Mouse (Mus musculus) CH12.LX (cell line): ENCODE results near the gene Grk6. TPM values are rescaled to one million over a fixed set of nuclear protein-coding genes. Genes with fewer than 3 reads are reported as not detected.

ENCODE experiments used
- DNase-seq: peaks from one replicate; pipeline ENCODE4 v3.0.0-alpha.2; 2013; ENCODE audit errors: extremely low read depth
- H3K27ac ChIP-seq: 2 replicates; pipeline ENCODE4 v1.5.1; 2012; ENCODE audit warnings: low read depth, mild to moderate bottlenecking, control low read depth, moderate library complexity; ENCODE audit not compliant: insufficient read depth
- H3K27me3 ChIP-seq: replicated peaks from 2 replicates; pipeline ENCODE3; 2012; ENCODE audit warnings: inconsistent platforms
- H3K36me3 ChIP-seq, 2 experiments: replicated peaks in 1 of 2; 2 replicates each; pipeline versions ENCODE3 to v1.6.1; 2012; ENCODE audit warnings: inconsistent platforms in 1 of 2, low read length in 1 of 2, mild to moderate bottlenecking in 1 of 2, mixed read lengths in 1 of 2, moderate library complexity in 1 of 2; ENCODE audit not compliant: control insufficient read depth in 1 of 2, insufficient read depth in 1 of 2
- H3K4me1 ChIP-seq, 2 experiments: 2 replicates each; pipeline ENCODE4 v1.6.1; 2012; ENCODE audit warnings: inconsistent platforms in 1 of 2, moderate library complexity in 1 of 2; ENCODE audit not compliant: insufficient read depth in 2 of 2, control insufficient read depth in 1 of 2
- H3K4me2 ChIP-seq: 2 replicates; pipeline ENCODE4 v1.6.1; 2012; ENCODE audit warnings: low read depth, mild to moderate bottlenecking, control low read depth; ENCODE audit not compliant: poor library complexity, insufficient read depth, severe bottlenecking
- H3K4me3 ChIP-seq, 3 experiments: fragments of 150-350 bp in 1 of 3; sonication (generic) in 1 of 3; replicated peaks in 1 of 3; 2 replicates each; pipeline versions ENCODE3 to v1.5.1; 2011 to 2012; ENCODE audit warnings: low read depth in 2 of 3, low read length in 2 of 3, mild to moderate bottlenecking in 2 of 3, moderate library complexity in 2 of 3, control low read depth in 1 of 3, improper control_type of control experiment in 1 of 3, inconsistent platforms in 1 of 3, mixed read lengths in 1 of 3; ENCODE audit not compliant: poor library complexity in 1 of 3
- H3K79me2 ChIP-seq: replicated peaks from 2 replicates; pipeline ENCODE4 v1.6.1; 2012; ENCODE audit warnings: mild to moderate bottlenecking, moderate library complexity; ENCODE audit not compliant: control insufficient read depth, poor library complexity, insufficient read depth, severe bottlenecking; ENCODE audit errors: extremely low read depth
- H3K9ac ChIP-seq: 2 replicates; pipeline ENCODE4 v1.6.1; 2012; ENCODE audit warnings: low read depth, mild to moderate bottlenecking, control low read depth, moderate library complexity; ENCODE audit not compliant: insufficient read depth
- H3K9me3 ChIP-seq: replicated peaks from 2 replicates; pipeline ENCODE3; 2012; ENCODE audit warnings: low read length, inconsistent platforms, mixed read lengths
- BHLHE40 ChIP-seq: IDR thresholded peaks from 2 replicates; pipeline ENCODE4 v1.6.1; 2011; ENCODE audit warnings: mild to moderate bottlenecking, low read depth, low read length, improper control_type of control experiment
- CHD1 ChIP-seq: IDR thresholded peaks from 2 replicates; pipeline ENCODE4 v1.6.1; 2012; ENCODE audit warnings: low read depth, low read length, improper control_type of control experiment, inconsistent platforms
- CHD2 ChIP-seq: IDR thresholded peaks from 2 replicates; pipeline ENCODE4 v1.6.1; 2011; ENCODE audit warnings: low read length, improper control_type of control experiment
- CTCF ChIP-seq, 2 experiments: IDR thresholded peaks in 1 of 2; conservative IDR thresholded peaks in 1 of 2; 2 replicates each; pipeline ENCODE4 v1.5.1; 2011 to 2012; ENCODE audit warnings: low read depth in 2 of 2, low read length in 2 of 2, improper control_type of control experiment in 1 of 2, inconsistent platforms in 1 of 2, mild to moderate bottlenecking in 1 of 2, moderate library complexity in 1 of 2
- ELF1 ChIP-seq: IDR thresholded peaks from 2 replicates; pipeline ENCODE4 v1.6.1; 2014; ENCODE audit warnings: low read depth, mild to moderate bottlenecking, inconsistent platforms, low read length, improper control_type of control experiment
- EP300 ChIP-seq: IDR thresholded peaks from 2 replicates; pipeline ENCODE4 v1.6.1; 2011; ENCODE audit warnings: low read length, improper control_type of control experiment
- ETS1 ChIP-seq: conservative IDR thresholded peaks from 2 replicates; pipeline ENCODE4 v1.6.1; 2012; ENCODE audit warnings: low read depth, mild to moderate bottlenecking, inconsistent platforms, low read length, improper control_type of control experiment, moderate library complexity
- GABPA ChIP-seq: IDR thresholded peaks from 2 replicates; pipeline ENCODE4 v1.6.1; 2012; ENCODE audit warnings: low read depth, low read length, improper control_type of control experiment, inconsistent platforms; ENCODE audit not compliant: insufficient replicate concordance
- HCFC1 ChIP-seq: IDR thresholded peaks from 2 replicates; pipeline ENCODE4 v1.6.1; 2012; ENCODE audit warnings: low read depth, mild to moderate bottlenecking, inconsistent platforms, low read length, improper control_type of control experiment
- JUN ChIP-seq: IDR thresholded peaks from 2 replicates; pipeline ENCODE4 v1.6.1; 2011; ENCODE audit warnings: low read depth, mild to moderate bottlenecking, low read length, improper control_type of control experiment, moderate library complexity; ENCODE audit not compliant: insufficient read depth
- JUND ChIP-seq: conservative IDR thresholded peaks from 2 replicates; pipeline ENCODE4 v1.6.1; 2011; ENCODE audit warnings: low read depth, low read length, improper control_type of control experiment
- KAT2A ChIP-seq: IDR thresholded peaks from 2 replicates; pipeline ENCODE4 v1.6.1; 2012; ENCODE audit warnings: low read length, improper control_type of control experiment, inconsistent platforms; ENCODE audit not compliant: insufficient replicate concordance
- MAFK ChIP-seq: IDR thresholded peaks from 2 replicates; pipeline ENCODE4 v1.6.1; 2011; ENCODE audit warnings: low read length, improper control_type of control experiment; ENCODE audit not compliant: insufficient replicate concordance
- MAX ChIP-seq: IDR thresholded peaks from 2 replicates; pipeline ENCODE4 v1.6.1; 2011; ENCODE audit warnings: low read length, improper control_type of control experiment
- MYC ChIP-seq: IDR thresholded peaks from 2 replicates; pipeline ENCODE4 v1.6.1; 2011; ENCODE audit warnings: low read depth, mild to moderate bottlenecking, improper control_type of control experiment, low read length
- NELFE ChIP-seq: IDR thresholded peaks from 2 replicates; pipeline ENCODE4 v1.6.1; 2011; ENCODE audit warnings: low read depth, low read length, improper control_type of control experiment
- NRF1 ChIP-seq: IDR thresholded peaks from 2 replicates; pipeline ENCODE4 v1.6.1; 2014; ENCODE audit warnings: low read depth, mild to moderate bottlenecking, inconsistent platforms, low read length, improper control_type of control experiment, moderate library complexity
- POLR2A ChIP-seq: IDR thresholded peaks from 2 replicates; pipeline ENCODE4 v1.6.1; 2011; ENCODE audit warnings: low read depth, mild to moderate bottlenecking, improper control_type of control experiment, low read length
- POLR2AphosphoS2 ChIP-seq: IDR thresholded peaks from 2 replicates; pipeline ENCODE4 v1.6.1; 2011; ENCODE audit warnings: low read depth, low read length, improper control_type of control experiment
- RCOR1 ChIP-seq: conservative IDR thresholded peaks from 2 replicates; pipeline ENCODE4 v1.6.1; 2012; ENCODE audit warnings: low read depth, mild to moderate bottlenecking, inconsistent platforms, low read length, improper control_type of control experiment
- SIN3A ChIP-seq: IDR thresholded peaks from 2 replicates; pipeline ENCODE4 v1.6.1; 2012; ENCODE audit warnings: low read length, improper control_type of control experiment, inconsistent platforms
- SMC3 ChIP-seq: IDR thresholded peaks from 2 replicates; pipeline ENCODE4 v1.6.1; 2011; ENCODE audit warnings: low read depth, low read length, improper control_type of control experiment
- TBP ChIP-seq: conservative IDR thresholded peaks from 2 replicates; pipeline ENCODE4 v1.6.1; 2011; ENCODE audit warnings: low read depth, low read length, improper control_type of control experiment
- TCF12 ChIP-seq: IDR thresholded peaks from 2 replicates; pipeline ENCODE4 v1.6.1; 2014; ENCODE audit warnings: low read depth, mild to moderate bottlenecking, inconsistent platforms, low read length, improper control_type of control experiment
- UBTF ChIP-seq: IDR thresholded peaks from 2 replicates; pipeline ENCODE4 v1.6.1; 2012; ENCODE audit warnings: low read depth, mild to moderate bottlenecking, inconsistent platforms, low read length, improper control_type of control experiment, moderate library complexity
- ZC3H11A ChIP-seq: IDR thresholded peaks from 2 replicates; pipeline ENCODE4 v1.6.1; 2012; ENCODE audit warnings: low read depth, mild to moderate bottlenecking, inconsistent platforms, low read length, improper control_type of control experiment
- ZMIZ1 ChIP-seq: IDR thresholded peaks from 2 replicates; pipeline ENCODE4 v1.6.1; 2012; ENCODE audit warnings: low read depth, mild to moderate bottlenecking, inconsistent platforms, low read length, improper control_type of control experiment
- ZNF384 ChIP-seq: IDR thresholded peaks from 2 replicates; pipeline ENCODE4 v1.6.1; 2012; ENCODE audit warnings: low read depth, low read length, improper control_type of control experiment, inconsistent platforms
- dilution Hi-C: fragments of 300-500 bp; cut with MboI; formaldehyde crosslinking; loops from 2 replicates; pipeline ENCODE4 v1.14.3; 2020; ENCODE audit warnings: low sequenced_read_pairs; ENCODE audit not compliant: extremely low pct_unique_long_range_greater_than_20kb, extremely low pct_ligation_motif_present
- in situ Hi-C: fragments of 300-500 bp; cut with MboI; formaldehyde crosslinking; loops from 3 replicates; pipeline ENCODE4 v1.14.3; 2019; ENCODE audit warnings: low sequenced_read_pairs, low pct_ligation_motif_present, low pct_unique_long_range_greater_than_20kb, mixed read lengths
- polyA plus RNA-seq: library from polyadenylated mRNA; unstranded; fragments of >175 nt; gene quantifications from 2 replicates; pipeline ENCODE4 v1.2.1, GENCODE M21; 2012; ENCODE audit warnings: low read depth; ENCODE audit not compliant: insufficient read length
- total RNA-seq, 2 experiments: library from RNA; depleted of rRNA; stranded (reverse); fragments of 300-350 nt in 1 of 2; fragments of >200 nt in 1 of 2; gene quantifications; 2 replicates each; pipeline ENCODE4 v1.2.3; 2012 to 2014

Gene Grk6
- total and polyA plus RNA-seq, 3 experiments: 59.0 to 71.0 (median 60.1) TPM

- Histone ChIP-seq H3K27me3 (peaks cover 78% of the 10 kb centered on the region), H3K4me1 (peaks cover 8 to 30% of the 10 kb centered on the region in 2 experiments; a peak in 3 of 4 replicates)
- dilution Hi-C loops: no loop called here
Observed at GRCm38 (mm10) chr13:55476256-55476655, 31.4 kb downstream of the Grk6 start.

GRCm38 (mm10) chr13:55477492-55477891 is 32.6 kb downstream of the Grk6 start:
- no peak overlapping the region for H3K4me3 ChIP-seq
- no peaks in the 10 kb centered on the region for H3K79me2 ChIP-seq
- H3K9ac ChIP-seq: no peak overlapping the region
- H3K4me2 ChIP-seq: no peak overlapping the region
- peaks cover 8% of the 10 kb centered on the region for H3K9me3 ChIP-seq
- H3K27ac ChIP-seq: no peak overlapping the region
- dilution Hi-C loops: no loop called here
- in situ Hi-C loops: loop anchor here (5.0 kb wide), 1 partner anchor 40 kb away; no protein-coding TSS in a partner anchor
- peaks cover 8 to 24% of the 10 kb centered on the region in 2 experiments; a peak in 3 of 4 replicates for H3K4me1 ChIP-seq
- TF ChIP-seq CHD2: no peak
- no peak for TF ChIP-seq ETS1
- TF ChIP-seq TCF12: no peak
- TF ChIP-seq HCFC1: no peak
- no peak for TF ChIP-seq EP300
- no peak for TF ChIP-seq CHD1
- TF ChIP-seq BHLHE40: no peak
- TF ChIP-seq ZC3H11A: no peak
- no peak for TF ChIP-seq NRF1
- TF ChIP-seq ZMIZ1: no peak
- no peak for TF ChIP-seq MAX
- TF ChIP-seq POLR2A: no peak
- no peak for TF ChIP-seq CTCF (conservative IDR thresholded peaks at IDR 0.05 in 1 of 2, IDR thresholded peaks at IDR 0.05 in 1 of 2; ENCODE audit: low read depth in 2 of 2, low read length in 2 of 2)
- no peak for TF ChIP-seq KAT2A
- TF ChIP-seq MYC: no peak
- TF ChIP-seq ELF1: no peak
- H3K36me3 ChIP-seq: no peaks in the 10 kb centered on the region
- H3K27me3 ChIP-seq: peaks cover 80% of the 10 kb centered on the region
- no peak for DNase-seq

More at GRCm38 (mm10) chr13:55476256-55476655, 31.4 kb downstream of the Grk6 start:
- TF ChIP-seq HCFC1 (no peak), POLR2A (no peak), CTCF (conservative IDR thresholded peaks at IDR 0.05 in 1 of 2, IDR thresholded peaks at IDR 0.05 in 1 of 2; ENCODE audit: low read depth in 2 of 2, low read length in 2 of 2) (no peak), POLR2AphosphoS2 (no peak), JUND (no peak), SMC3 (no peak), RCOR1 (no peak), UBTF (no peak), TBP (no peak), NELFE (no peak), TCF12 (no peak), MYC (no peak), GABPA (no peak), JUN (no peak), SIN3A (no peak), CHD2 (no peak), ZNF384 (no peak), BHLHE40 (no peak), MAFK (no peak), MAX (no peak)
- no peak overlapping the region for H3K4me3 ChIP-seq
- no peak overlapping the region for H3K9ac ChIP-seq
- no peaks in the 10 kb centered on the region for H3K79me2 ChIP-seq
- in situ Hi-C loops: loop anchor here (5.0 kb wide), 1 partner anchor 41 kb away; no protein-coding TSS in a partner anchor
- H3K4me2 ChIP-seq: no peak overlapping the region
- DNase-seq: no peak
- peaks cover 8% of the 10 kb centered on the region for H3K9me3 ChIP-seq
- H3K27ac ChIP-seq: no peak overlapping the region
- no peaks in the 10 kb centered on the region for H3K36me3 ChIP-seq
